Mouse (Mus musculus) CD4-positive, CD25-positive, alpha-beta regulatory T cell, adult 2 months (primary cell): ENCODE data around the gene Tuba1c.
"Not testable (repeated sequence)": the region's sequence is repeated elsewhere in the genome, so short reads cannot be mapped to it uniquely, and the experiment has no call there.

Experiments
- DNase-seq: peaks from one replicate; pipeline ENCODE4 v3.0.0-alpha.2; 2012; ENCODE audit warnings: low read depth, low spot score

The Tuba1c gene

DNA sequence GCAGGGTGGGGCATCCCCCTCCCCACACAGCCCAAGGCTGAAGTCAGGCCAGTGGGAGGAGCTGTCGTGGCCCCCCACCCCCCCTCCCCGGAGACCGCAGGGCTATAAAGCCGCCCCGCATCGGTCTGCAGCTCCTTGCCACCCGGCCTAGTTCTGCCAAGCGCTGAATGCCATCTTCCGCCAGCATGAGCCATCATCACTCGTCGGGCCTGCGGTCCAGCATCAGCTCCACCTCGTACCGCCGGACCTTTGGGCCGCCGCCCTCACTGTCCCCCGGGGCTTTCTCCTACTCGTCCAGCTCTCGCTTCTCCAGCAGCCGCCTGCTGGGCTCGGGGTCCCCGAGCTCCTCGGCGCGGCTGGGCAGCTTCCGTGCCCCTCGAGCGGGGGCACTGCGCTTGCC, 25.3 kb downstream of the Tuba1c start, which contains the start of gene Prph:
Prph (plus strand) TSS at position 135 of the 400 bp plus-strand sequence.
- DNase-seq: no peak

DNA sequence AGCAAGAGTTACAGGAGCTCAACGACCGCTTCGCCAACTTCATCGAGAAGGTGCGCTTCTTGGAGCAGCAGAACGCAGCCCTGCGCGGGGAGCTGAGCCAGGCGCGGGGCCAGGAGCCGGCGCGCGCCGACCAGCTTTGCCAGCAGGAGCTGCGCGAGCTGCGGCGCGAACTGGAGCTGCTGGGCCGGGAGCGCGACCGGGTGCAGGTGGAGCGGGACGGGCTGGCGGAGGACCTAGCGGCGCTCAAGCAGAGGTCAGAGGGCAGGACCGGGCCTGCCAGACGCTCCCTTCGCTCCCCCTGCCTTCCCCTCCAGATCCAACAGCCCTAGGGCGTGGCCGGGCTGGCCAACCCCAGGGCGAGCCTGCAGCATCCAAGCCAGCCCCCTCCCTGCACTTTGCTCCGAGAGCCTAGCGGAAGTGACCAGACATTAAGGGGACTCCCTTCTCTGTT, 25.8 kb downstream of the Tuba1c start:
- peak; percentile 44 for DNase-seq

DNA sequence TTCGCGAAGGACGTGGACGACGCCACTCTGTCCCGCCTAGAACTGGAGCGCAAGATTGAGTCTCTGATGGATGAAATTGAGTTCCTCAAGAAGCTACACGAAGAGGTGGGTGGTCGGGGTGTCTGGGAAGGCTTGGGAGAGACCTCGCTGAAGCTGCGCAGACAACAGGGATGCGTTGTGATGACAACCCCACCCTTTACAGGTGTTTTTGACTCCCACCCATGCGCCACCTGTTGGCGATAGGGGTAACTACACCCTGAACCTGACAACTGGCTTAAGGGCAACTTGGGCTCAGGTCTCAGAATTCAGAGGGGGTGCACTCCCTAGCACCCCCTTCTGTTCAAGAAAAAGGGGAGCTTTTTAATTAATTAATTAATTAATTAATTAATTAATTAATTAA, 26.6 kb downstream of the Tuba1c start:
- DNase-seq: peak; percentile 79

DNA sequence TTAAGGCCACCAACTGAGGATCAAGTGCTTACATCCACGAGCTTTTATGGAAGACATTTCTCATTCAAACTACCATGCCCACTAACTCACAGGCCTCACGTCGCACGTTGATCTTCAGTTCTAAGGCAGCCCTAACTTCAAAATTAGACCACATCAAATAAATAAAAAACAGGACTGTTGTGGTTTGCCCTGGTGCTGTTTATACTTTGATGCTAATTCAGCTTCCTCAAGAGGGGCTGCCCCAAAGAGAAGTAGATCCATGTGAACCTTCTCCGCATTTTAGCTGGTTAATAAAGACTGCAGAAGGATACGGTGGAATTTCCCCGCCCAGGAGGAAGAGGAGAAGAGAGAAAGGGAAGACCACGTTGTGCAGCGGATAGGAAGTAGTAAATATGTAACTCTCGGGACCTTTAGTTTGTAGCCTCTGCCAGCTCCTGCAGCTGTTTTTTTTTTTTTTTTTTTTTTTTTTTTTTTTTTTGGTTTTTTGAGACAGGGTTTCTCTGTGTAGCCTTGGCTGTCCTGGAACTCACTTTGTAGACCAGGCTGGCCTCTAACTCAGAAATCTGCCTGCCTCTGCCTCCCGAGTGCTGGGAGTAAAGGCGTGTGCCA, 36.0 kb downstream of the Tuba1c start:
- DNase-seq: peak; percentile 46

DNA sequence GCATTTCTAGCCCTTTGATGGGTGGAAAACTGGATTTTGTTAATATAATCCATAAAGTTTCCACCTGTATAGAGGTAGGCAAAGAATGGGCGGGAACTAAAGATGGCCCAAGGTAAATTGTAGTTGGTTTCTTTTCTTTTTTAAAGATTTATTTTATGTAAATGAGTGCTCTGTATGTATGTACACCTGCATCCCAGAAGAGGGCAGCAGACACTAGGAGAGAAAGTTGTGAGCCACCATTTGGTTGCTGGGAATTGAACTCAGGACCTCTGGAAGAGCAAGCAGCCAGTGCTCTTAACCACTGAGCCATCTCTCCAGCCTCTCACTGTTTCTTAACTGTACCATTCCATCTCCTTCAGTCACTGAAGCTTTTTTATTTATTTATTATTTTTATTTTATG, 42.3 kb downstream of the Tuba1c start:
- peak; percentile 42 for DNase-seq

DNA sequence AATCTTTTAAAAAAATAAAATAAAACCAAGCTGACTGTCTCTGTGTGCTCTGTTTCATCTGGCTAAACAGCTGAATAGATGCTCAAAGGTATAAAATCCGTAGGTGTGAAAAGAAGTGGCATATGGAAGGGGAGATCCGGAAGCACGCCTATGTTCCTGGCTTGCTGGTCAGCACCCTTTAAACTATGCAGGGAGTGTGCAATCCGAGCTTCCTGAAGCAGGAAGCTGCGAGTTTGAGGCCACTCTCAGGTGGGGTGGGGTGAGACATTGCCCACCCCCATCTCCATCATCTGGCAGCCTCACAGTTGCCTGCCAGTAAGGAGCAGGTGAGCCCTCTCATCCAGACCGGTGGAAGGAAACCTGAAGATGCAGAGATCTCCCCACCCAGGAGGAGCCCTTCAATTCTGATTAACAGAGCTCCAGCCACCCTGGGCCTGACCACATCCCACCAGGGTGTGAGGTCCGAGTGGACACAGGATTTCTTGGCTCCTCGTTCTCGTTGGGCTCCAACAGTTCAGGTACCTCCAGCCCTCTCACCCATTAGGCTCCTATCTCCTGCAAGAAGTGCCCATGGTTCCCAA, 44.4 kb downstream of the Tuba1c start, which contains the start of gene Troap:
Troap (plus strand) TSS at position 557 of the 581 bp plus-strand sequence.
- DNase-seq: no peak

DNA sequence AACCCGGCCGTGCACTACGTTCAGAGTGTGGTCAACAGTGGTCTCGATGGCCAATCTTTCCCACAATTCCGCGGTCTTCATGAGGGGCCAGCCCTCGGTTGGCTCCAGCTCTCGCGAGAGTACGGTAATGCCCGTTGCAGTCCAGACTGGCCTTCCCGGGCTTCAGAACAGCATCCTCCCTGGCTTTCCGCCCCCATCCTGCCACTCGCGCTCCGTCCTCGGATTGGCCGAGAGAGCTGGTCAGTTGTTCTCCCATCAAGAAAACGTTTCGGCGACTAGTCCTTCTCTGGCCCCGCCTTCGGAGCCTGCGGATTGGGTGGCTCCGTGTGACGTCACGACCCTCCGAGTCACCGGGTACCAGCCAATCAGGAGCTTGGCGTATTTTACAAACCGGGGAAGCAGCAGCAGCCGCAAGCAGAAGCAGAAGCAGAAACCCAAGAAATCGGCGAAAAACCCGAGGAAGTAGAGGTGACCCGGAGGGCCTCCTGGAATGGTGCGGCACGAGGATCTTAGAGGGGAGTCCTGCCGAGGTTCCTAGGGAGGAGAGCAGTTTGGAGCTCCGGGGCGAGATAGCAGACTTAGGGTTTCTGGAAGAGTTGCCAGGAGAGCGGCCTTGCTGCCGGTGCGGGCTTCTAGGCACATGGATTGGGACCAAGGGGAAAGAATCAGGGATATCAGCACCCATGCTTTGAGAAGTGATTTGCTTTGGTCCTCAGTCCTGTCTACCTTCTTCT, 45.1 kb downstream of the Tuba1c start:
- peak; percentile 97 for DNase-seq

DNA sequence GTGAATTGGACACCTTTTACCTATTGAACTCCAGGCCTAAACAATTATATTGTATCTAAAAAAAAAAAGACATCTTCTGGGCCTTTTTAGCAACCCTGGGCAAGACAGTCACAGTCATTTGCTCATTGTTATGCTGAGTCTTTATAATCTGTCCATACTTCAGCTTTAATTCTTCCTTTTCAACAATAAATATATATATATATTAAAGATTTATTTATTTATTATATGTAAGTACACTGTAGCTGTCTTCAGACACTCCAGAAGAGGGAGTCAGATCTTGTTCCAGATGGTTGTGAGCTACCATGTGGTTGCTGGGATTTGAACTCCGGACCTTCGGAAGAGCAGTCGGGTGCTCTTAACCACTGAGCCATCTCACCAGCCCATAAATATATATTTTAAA, 46.3 kb downstream of the Tuba1c start:
- DNase-seq: not testable (repeated sequence)

DNA sequence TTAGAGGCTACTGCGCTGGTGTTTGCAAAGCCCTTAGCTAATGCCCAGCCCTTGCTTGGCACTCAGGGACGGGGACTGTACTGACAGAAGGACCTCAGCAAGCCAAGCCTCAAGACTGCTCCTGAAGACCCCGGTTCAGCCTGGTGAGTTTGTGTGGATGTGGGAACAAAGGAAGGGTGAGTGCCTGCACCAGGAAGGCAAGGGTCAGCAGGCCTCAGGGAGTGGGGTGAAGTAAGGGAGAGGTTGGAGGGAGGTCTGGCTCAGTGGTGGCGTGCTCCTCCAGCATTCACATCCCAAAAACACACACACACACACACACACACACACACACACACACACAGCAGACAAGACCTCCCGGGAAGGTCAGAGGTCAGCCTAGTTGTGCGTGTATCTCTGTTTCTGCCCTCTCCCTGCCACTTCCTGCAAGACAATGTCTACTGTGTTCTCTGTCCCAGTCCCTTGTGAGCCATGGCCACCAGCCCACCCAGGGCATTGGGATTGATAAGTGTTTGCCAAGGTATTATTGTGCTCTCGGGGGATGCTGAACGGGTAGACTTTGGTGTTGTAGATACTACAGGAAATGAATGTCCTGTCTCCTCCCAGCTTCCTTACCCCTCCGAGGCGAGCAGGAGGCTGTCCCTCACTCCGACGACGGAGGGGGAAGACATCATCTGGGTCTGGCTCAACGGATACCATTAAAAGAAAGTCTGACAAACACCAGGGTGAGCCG, 48.7 kb downstream of the Tuba1c start:
- DNase-seq: no peak

DNA sequence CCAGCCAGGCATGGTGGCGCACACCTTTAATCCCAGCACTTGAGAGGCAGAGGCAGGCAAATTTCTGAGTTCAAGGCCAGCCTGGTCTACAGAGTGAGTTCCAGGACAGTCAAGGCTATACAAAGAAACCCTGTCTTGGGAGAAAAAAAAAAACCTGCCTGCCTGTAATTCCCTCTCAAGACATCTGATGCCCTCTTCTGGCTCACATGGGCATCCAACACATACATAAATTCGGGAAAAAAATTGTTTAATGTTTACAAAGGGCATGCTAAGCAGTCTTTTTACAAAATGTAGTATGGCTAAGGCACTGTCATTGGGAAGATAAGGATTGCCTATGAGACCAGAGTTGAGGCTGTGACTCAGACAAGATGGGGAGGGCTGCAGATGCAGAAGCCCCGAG, 50.1 kb downstream of the Tuba1c start:
- DNase-seq: no peak

DNA sequence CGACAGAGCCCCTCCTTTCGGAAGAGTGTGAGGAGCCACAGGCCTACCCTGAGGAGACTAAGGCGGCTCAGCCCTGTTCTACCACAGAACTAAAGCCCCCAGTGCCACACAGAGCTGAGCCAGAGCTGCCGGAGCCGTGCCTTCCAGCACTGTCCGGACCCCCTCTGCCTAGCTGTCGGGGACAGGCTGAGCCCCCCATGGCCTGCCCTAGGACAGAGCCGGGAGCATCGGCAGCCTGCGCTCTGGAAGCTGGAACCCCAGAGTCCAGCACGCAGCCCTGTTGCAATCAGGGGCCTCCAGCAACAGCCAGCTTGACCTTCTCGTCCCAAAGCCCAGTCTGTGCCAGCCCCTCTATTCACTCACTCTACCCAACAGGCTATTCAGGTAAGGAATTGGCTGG, 52.6 kb downstream of the Tuba1c start:
- no peak for DNase-seq

DNA sequence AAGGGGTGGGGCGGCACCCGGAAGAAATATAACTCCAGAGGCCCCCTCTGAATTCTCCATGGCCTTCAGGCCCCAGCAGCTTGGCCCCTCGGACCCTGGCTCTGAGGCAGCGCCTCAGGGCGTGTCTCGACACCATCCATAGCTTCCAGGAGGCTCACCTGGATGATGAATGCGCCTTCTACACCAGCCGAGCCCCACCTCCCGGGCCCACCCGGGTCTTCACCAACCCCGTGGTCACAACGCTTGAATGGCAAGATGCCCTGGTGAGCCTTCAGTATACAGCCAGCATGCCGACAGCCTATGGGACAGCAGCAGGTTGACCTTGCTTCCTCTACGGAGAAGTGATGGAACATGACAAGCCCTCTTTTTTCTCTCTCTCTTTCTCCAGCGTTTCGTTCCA, 53.1 kb downstream of the Tuba1c start:
- no peak for DNase-seq

DNA sequence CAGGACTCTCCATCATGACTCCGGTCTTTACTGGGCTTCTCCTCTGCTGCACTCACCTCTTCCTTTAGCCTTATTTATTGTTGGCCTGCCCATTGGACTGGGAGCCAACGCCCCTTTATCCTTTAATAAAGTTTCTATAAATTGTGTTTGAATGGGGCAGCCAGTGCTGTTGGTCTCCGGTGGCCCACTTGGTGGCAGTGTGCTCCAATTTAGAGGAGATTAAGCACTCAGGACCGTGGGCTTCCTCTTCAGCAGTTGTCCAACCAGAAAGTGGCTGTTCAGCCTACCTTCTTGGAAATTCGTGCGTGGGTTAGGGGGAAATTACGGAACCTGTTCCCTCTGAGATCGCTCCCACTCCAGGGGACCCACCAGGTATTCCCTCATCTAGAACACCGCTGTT, 53.6 kb downstream of the Tuba1c start:
- DNase-seq: peak; percentile 70

DNA sequence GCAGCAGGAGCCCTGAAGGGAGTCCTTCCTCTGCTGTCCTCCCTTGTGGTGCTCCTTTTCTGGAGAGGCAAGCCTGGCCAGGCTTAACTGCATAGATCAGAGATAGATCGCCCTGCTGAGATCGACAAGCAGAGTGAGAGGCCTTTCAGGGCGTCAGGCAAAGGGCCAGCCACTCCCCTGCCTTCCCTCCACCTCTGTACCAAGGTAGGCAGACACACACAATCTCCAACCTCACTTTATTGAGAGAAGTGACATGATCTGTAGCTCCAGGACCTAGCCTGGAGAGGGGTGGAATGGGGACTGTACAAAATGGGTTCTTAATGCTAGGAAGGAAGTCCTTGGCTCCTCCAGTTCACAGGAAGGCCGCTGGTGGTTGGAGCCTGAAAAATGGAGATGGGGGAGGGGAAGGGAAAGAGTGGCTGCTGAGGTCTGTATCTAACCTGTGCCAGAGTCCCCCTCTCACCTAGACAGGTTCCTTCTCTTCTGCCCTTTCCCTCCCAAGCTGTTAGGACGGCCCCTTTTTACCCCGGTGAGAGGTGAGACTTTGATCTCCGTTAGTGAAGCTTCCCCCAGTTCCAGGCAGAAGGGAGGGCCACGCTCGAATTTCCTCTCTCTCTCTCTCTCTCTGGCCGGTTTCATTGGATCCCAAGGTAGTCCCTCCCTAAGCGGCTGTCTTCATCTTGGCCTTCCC, 54.3 kb downstream of the Tuba1c start:
- no peak for DNase-seq

DNA sequence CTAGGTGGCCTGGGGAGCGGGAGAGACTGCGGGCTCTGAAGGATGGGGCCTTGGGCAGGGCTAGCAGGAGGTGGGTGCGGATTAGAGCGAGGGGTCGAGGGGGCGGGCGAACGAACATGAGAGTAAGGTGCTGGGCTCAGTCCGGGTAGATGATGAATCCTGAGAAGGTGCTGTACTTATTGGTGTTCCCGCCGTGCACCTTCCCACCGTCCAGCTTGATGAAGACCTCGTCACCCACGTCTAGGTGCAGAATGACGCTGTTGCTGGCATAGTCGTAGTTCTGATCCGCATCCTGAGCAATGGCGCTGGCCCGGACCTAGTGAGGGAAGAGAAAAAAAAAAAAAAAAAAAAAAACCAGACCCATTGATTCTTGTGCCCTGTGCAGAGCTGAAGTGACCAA, 54.9 kb downstream of the Tuba1c start:
- DNase-seq: no peak

DNA sequence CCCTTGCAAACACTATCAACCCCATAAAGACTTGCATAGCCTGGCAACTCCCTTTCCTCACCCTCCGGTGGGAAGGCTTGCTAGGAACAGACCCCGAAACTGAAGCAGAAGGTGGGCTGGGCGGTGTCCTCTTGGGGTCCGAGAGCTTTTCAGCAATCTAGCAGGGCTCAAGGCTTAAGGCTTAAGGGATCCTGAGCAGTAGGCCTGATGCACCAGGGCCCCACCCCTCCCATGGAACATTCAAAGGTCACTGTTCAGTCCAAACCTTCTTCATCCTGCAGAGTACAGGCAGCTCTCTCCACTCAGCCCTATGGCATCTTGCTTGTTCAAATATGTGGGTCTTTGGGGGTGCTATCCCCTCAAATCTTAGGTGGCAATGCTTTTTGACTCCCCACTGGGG, 56.3 kb downstream of the Tuba1c start:
- no peak for DNase-seq

DNA sequence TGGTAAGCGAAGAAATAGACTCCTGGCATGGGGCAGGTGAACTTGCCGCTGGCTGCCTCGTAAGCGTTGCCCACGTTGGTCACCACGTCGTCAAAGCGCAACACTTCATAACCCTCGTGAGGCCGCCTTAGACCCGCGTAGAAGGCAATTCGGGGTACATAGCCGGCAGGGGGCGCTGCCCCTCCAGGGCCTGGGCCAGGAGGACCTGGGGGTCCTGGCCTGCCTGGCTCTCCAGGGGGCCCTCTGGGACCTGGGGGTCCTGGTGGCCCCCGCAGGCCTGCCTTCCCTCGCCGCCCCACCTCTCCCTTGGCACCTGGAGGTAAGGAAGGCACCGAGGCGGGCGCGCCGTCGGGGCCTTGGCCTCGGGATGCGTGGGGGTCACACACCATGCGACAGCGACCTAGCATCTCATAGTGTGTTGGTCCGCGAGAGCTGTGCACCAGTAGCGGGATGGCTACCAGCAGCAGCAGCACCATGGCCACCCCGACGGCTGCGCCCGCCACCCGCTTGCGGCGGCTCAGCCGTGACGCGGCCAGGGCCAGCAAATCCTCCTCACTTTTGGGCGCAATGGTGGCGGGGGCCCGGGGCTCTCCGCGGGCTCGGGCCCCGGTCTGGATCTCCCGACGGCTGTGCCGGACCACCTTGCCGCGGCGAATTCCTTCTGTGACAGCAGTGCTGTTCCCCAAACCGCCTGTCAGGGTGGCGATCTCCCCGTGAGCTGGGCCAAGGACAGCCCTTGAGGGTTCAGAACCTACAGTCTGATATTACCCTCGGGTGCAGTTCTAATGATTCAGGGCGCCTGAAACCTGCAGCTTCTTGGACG, 57.8 kb downstream of the Tuba1c start, which contains the start of gene C1ql4:
C1ql4 (minus strand) TSS at position 565 of the 823 bp plus-strand sequence.
- peak; percentile 67 for DNase-seq
